Mouse (Mus musculus) frontal cortex, adult 2 months (tissue): Measurements from ENCODE around the gene Sfpq. TPM values are rescaled to one million over a fixed set of nuclear protein-coding genes. Genes with fewer than 3 reads are reported as not detected.
A peak's percentile ranks its signal among the peaks of the same experiment; 100 is the strongest.

ENCODE experiments used
- DNase-seq, 2 experiments: peaks; one replicate each; pipeline ENCODE4 v3.0.0; 2022; ENCODE audit warnings: low spot score in 1 of 2; ENCODE audit errors: extremely low spot score in 1 of 2
- polyA plus RNA-seq: library from polyadenylated mRNA; depleted of rRNA; stranded (reverse); fragments of >200 nt; gene quantifications from 2 replicates; pipeline ENCODE4 v1.2.3, GENCODE M21; 2012

Sfpq gene
- polyA plus RNA-seq, 1 experiment = 163 TPM

- no peak for DNase-seq
Measured at GRCm38 (mm10) chr4:127026826-127027225, 5.7 kb downstream of the Sfpq start.

GRCm38 (mm10) chr4:127027228-127028190 lies 6.4 kb downstream of the Sfpq start:
- peak in 1 of 2 experiments; percentile 56 for DNase-seq

GRCm38 (mm10) chr4:127037158-127037557 lies 16.0 kb downstream of the Sfpq start:
- no peak for DNase-seq

- DNase-seq = no peak
Measured at GRCm38 (mm10) chr4:127037908-127038827, 17.0 kb downstream of the Sfpq start.

- no peak for DNase-seq
Measured at GRCm38 (mm10) chr4:127038828-127039349, 17.8 kb downstream of the Sfpq start.

GRCm38 (mm10) chr4:127039871-127040483 lies 18.9 kb downstream of the Sfpq start:
- no peak for DNase-seq

- no peak for DNase-seq
Measured at GRCm38 (mm10) chr4:127043540-127043939, 22.4 kb downstream of the Sfpq start.

- no peak for DNase-seq
Measured at GRCm38 (mm10) chr4:127051121-127051520, 30.0 kb downstream of the Sfpq start.

- no peak for DNase-seq
Measured at GRCm38 (mm10) chr4:127053071-127053470, 31.9 kb downstream of the Sfpq start.

- no peak for DNase-seq
Measured at GRCm38 (mm10) chr4:127054522-127055198, 33.5 kb downstream of the Sfpq start.

GRCm38 (mm10) chr4:127060585-127061290 lies 39.6 kb downstream of the Sfpq start, which contains the start of gene Zmym1:
Gene Zmym1, minus strand, starts transcription at chr4:127061152.
- DNase-seq = peak; percentile 56 to 92

GRCm38 (mm10) chr4:127064051-127064450 lies 42.9 kb downstream of the Sfpq start:
- DNase-seq = no peak

- no peak for DNase-seq
Measured at GRCm38 (mm10) chr4:127074915-127075314, 53.8 kb downstream of the Sfpq start.

- DNase-seq = peak; percentile 94 to 96
Measured at GRCm38 (mm10) chr4:127076875-127077548, 55.9 kb downstream of the Sfpq start, which contains the start of gene Zmym6. Gene Zmym6, plus strand, starts transcription at chr4:127077383.

GRCm38 (mm10) chr4:127080806-127081205 lies 59.7 kb downstream of the Sfpq start:
- DNase-seq = no peak

- no peak for DNase-seq
Measured at GRCm38 (mm10) chr4:127083131-127083530, 62.0 kb downstream of the Sfpq start.

GRCm38 (mm10) chr4:127085761-127086160 lies 64.6 kb downstream of the Sfpq start:
- no peak for DNase-seq
